Mouse (Mus musculus): ENCODE measurements around the gene Psmd2.

- TF ChIP-seq CTCF (IDR thresholded peaks at IDR 0.05; ENCODE audit: borderline replicate concordance, insufficient read depth, low read depth, low read length) (no peak), POLR2A (IDR thresholded peaks at IDR 0.05; ENCODE audit: borderline replicate concordance, insufficient read depth, low read length) (no peak)
These were observed 48.6 kb downstream of the Psmd2 start for GRCm38 (mm10) chr16:20700036-20700435.
